Mouse (Mus musculus) heart, adult 10 weeks (tissue): Measurements from ENCODE around the gene Sypl2. TPM values are rescaled to one million over a fixed set of nuclear protein-coding genes. Genes with fewer than 3 reads are reported as not detected.

Experiments
- polyA plus RNA-seq: library from polyadenylated mRNA; stranded (reverse); fragments of 350-450 nt; fragmentation: Illumina TruSeq; extraction: RNeasy Lipid Tissue Mini Kit (QIAGEN cat#74804); gene quantifications from one replicate; pipeline ENCODE4 v1.2.3, GENCODE M21; 2014; ENCODE audit warnings: low read depth, low replicate concordance

Gene Sypl2
- 0.55 TPM for polyA plus RNA-seq

DNA sequence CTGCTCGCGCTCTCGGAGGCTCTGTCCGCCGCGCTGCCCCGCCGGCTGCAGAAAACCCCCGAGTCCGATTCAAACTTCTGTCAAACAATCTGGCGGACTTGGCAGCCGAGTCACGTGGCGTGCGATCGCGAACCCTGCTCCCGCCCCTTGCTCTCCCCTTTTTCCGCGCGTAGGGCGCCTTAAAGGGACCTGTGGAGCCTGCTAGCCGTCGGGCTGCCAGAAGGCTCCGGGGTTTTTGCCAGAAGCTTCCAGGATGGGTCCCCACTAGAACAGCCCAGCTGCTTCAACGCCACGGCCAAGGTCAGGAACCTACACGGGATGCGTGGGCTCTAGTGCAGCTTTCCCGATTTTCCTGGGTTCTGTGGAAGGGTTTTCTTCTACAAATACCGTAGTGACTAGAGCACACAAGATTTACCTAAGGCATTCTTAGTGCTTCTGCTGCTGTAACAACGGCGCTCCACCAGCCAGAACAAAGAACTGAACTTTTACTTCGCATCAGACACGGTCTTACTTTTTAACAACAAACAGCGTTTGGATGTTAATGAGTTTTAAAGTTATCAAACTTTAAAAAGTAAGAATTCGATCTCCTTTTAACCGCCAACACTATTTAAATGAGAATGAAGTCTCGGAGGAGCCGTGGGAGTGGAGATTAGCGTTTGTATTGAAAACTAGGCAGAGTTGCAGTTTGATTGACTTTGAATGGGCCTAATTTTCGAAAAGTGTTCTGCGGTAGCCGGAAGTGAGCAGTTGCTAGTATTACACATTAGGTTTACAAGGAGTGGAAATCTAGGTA is at the start of gene Sypl2:
TSS of gene Sypl2 (minus strand) at position 91 of the 793 bp plus-strand sequence.

DNA sequence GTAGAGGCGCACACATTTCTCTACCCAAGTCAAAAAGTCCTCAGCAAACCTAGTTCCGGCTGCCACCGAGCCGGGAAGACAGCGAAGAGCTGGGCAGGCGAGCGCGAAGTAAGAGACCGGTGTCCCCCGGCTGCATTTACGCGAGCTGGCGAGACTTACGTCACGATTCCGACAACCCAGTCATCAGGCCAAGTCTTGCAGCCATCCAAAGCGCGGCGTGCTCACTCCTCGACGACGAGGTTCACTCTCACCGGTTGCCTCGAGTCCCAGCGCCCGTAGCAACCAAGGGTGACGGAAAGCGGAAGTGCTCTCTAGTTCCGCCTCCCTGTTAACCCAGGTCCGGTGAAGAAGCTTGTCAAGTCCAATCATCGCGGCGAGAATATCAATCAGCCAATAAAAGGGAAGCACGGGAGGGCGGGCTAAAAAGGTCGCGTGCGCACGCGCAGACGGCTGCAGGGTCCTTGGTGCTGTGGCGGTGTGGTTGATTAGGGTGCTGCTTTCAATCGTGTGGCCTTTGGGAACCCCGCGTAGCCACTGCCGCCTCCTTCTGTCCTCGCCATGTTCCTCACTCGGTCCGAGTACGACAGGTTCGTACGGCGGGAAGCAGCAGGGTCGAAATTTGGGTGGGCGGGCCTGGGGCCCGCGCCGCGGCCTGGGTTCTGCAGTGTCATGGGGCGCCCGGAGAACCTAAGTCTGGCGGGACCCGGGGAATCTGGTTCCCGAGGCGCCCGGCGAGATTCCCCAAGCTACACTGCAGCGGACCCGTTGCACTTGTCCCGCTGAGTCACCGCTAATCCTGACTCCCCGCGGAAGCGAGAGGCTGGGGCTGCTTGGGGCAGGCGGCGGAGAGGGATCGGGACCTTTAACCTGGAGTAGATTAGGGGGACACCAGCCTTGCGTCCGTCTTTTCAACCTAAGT is 30.5 kb upstream of the Sypl2 start, which contains the start of gene Psma5:
TSS of gene Psma5 (plus strand) at position 208 of the 919 bp plus-strand sequence.

DNA sequence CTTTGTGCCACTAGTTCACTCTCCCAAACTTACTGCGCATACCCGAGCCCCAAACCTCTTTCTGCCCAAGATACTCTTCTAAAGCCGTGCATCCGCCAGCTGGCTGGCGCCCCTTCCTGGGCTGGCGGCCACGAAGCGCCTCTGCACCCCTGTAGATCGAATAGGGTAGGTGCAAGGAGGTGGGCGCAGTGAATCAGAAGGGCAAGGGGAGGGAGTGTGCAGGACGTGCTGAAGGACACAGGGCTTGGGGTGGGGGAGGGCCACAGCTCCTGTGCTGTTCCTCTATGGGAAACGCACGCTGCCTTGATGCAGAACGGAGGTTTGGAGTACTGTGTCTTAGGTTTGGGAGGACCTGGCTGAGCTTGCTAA is 15.7 kb downstream of the Sypl2 start, which contains the start of gene Atxn7l2:
TSS of gene Atxn7l2 (minus strand) at position 164 of the 369 bp plus-strand sequence.

DNA sequence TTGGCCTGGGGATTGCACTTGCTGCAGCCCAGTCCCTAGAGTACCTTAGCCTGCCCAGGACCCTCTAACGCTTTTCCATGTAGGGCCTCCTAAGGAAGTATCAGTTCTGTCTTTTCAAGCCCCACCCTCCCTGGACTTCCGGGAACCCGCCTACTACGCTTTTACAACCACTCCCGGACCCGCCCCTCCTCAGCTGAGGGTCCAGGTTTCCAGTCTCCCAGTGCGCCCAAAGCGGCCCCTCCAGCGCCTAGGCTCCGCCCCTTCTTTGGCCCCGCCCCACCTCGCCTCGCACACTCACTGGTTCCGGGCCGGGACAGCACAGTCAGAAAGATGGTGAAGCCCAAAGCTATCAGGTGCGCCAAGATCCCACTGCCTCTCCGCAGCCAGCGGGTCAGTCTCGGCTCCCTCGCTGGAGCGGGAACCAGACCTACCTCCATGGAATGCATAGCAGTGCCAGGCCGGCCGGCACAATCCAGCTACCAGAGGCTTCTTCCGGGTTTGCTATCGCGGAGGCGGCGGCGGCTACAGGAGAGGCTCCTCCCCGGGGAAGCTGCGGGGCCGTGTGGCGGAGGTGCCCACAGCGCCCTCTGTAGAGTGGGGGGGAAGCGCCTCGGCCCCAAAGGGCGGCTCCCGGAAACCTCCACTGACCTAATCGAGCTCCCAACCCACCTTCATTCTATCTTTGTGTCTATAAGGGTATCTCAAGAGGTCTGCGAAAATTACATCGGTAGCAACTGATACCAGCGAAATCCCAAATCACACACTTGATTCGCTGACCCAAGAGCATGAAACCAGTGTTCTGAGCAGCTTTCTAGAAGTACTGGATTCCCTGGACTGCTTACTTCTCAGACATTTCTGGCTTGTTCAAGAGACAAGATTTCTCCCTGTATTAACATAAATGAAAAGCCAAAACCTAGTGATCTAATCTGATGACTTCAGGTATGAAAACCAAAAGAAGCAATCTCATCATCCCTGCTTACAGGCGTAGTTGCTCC is 25.8 kb downstream of the Sypl2 start, which contains the start of gene Cyb561d1:
TSS of gene Cyb561d1 (minus strand) at position 884 of the 995 bp plus-strand sequence.

DNA sequence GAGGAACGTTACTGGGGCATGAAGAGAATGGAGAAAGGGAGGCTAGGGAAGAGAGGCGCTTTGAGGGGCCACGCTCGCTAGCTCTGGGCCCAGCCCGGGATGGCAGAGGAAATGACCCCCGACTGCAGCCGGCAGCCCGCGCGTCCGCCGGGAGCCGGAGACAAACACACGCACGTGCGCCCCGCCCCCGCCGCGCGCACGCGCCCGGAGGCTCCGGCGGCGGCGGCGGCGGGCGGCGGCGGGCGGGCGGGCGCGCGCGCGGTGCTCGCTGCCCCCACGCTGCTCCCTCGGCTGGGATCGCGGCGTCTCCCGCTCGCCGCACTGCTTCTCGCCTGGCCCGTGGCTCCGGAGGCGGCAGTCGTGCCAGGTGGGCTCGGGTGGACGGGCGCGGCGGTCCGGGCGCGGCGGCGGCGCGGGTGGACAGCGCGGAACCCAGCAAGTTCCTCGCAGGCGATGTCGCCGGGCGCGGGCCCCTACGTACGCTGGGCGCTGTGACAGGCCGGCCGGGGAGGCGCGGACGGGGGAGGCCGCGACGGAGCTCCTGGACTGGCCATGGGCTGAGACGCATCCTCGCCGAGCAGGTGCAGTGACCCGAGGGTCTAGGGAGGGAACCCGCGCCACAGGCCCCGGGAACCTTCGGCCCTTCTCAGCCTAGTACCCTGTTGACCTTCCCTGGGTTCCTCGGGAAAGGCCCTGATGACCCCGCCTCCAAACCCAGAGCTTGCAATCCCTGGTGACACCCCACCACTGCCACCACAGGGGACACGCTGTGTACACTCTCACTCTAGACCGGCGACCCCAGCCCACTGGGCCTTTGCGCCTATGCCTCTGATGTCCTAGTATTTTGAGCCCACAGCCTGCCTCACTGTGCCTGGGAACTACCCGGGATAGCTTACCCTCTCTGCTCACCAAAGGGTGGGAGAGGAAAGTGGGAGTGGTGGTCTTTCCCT is 40.1 kb downstream of the Sypl2 start, which contains the start of gene Amigo1:
TSS of gene Amigo1 (plus strand) at position 238 of the 950 bp plus-strand sequence.

Other genes with a start within 250 kb of the Sypl2 start
- 278 TPM for gene Gstm2, start 240.2 kb downstream of the Sypl2 start, polyA plus RNA-seq
- 431 TPM for gene Gstm1, start 208.7 kb downstream of the Sypl2 start, polyA plus RNA-seq
- gene Gstm4, start 181.8 kb downstream of the Sypl2 start, polyA plus RNA-seq = 19.4 TPM
- 8.7 TPM for gene Ampd2, start 140.0 kb downstream of the Sypl2 start, polyA plus RNA-seq
- gene Gnat2, start 133.9 kb downstream of the Sypl2 start, polyA plus RNA-seq = not detected
- 20.3 TPM for gene Gnai3, start 80.5 kb downstream of the Sypl2 start, polyA plus RNA-seq
- not detected for gene Gpr61, start 71.8 kb downstream of the Sypl2 start, polyA plus RNA-seq
- gene Amigo1, start 40.3 kb downstream of the Sypl2 start, polyA plus RNA-seq = 16.1 TPM
- 6.9 TPM for gene Cyb561d1, start 25.4 kb downstream of the Sypl2 start, polyA plus RNA-seq
- 3.5 TPM for gene Atxn7l2, start 15.7 kb downstream of the Sypl2 start, polyA plus RNA-seq
- gene Psma5, start 30.3 kb upstream of the Sypl2 start, polyA plus RNA-seq = 93.6 TPM
- 34.5 TPM for gene Sort1, start 57.4 kb upstream of the Sypl2 start, polyA plus RNA-seq
- gene Mybphl, start 138.3 kb upstream of the Sypl2 start, polyA plus RNA-seq = 129 TPM
- gene Psrc1, start 157.2 kb upstream of the Sypl2 start, polyA plus RNA-seq = 0.50 TPM
- 3.9 TPM for gene Celsr2, start 188.9 kb upstream of the Sypl2 start, polyA plus RNA-seq
- 72.2 TPM for gene Sars, start 218.6 kb upstream of the Sypl2 start, polyA plus RNA-seq